Mouse (Mus musculus): Measurements from ENCODE around the gene Pars2. TPM values are rescaled to one million over a fixed set of nuclear protein-coding genes. Genes with fewer than 3 reads are reported as not detected.

Pars2 gene
- polyA plus RNA-seq, 1 experiment from 2014 or later, result 10.5 TPM

DNA sequence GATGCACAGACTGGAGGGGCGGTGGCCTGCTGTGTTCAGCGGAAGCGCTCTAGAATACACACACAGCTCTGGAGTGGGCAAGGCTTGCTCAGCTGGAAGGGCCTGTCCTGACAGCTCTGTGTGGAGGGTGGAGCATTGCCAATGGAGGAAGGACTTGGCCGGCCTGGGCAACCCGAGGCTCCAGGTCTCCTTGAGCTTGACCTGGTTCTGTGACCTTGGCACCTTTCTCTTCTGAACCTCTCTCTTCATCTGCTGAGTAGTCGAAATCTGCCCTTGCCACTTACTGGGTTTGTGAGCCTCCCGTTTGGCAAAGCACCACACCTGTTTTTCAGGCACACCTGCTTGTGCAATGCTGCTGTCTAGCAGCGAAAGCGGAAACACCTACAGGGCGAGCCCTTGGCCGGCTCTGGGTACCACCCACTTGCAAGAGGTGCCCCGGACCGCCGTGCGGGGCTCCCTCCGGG, 28.8 kb upstream of the Pars2 start, which contains the start of gene Ttc22:
Ttc22 (plus strand) TSS at position 403 of the 464 bp plus-strand sequence.
- no peak within 1 kb of the TSS for H3K4me2 ChIP-seq (replicated peaks)
- 24% methylated on average over 16 of the region's 16 CpGs for WGBS
- no peaks in the 10 kb centered on the region for H3K9me3 ChIP-seq
- H3K9ac ChIP-seq (replicated peaks), result no peak within 1 kb of the TSS
- H3K4me1 ChIP-seq (replicated peaks), result peaks cover 12% of the 10 kb centered on the region
- H3K4me3 ChIP-seq (replicated peaks), result no peak within 1 kb of the TSS
- ATAC-seq, result no peak
- H3K27me3 ChIP-seq, result peaks cover 43% of the 10 kb centered on the region
- H3K27ac ChIP-seq, result no peak within 1 kb of the TSS
- no peaks in the 10 kb centered on the region for H3K36me3 ChIP-seq

DNA sequence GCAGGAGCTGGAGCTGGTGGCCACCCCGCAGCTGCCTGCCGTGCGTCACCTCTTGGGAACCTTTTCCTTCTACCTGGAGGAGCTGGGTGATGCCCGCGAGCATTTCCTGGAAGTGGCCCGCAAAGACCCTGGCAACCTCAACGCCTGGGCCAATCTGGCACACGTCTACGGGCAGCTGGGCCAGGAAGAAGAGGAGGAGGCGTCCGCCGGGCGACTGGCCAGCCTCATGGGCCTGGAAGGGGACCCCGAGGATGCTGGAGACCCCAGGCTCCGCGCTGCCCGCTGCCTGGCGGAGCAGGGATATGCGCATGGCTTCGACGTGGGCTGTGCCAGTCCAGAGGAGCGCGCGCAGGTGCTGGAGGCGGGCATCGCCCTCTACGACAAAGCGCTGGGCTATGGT, 28.2 kb upstream of the Pars2 start:
- no peak overlapping the region for H3K4me2 ChIP-seq (replicated peaks)
- H3K27ac ChIP-seq, result no peak overlapping the region
- H3K27me3 ChIP-seq, result peaks cover 48% of the 10 kb centered on the region
- no peak overlapping the region for H3K9ac ChIP-seq (replicated peaks)
- no peak overlapping the region for H3K4me3 ChIP-seq (replicated peaks)
- 29% methylated on average over 28 of the region's 28 CpGs for WGBS
- no peak for ATAC-seq
- 0 out of 2 replicates have a peak, but pooled peaks cover 6% of the 10 kb centered on the region for H3K4me1 ChIP-seq (replicated peaks)
- no peaks in the 10 kb centered on the region for H3K9me3 ChIP-seq
- no peaks in the 10 kb centered on the region for H3K36me3 ChIP-seq

DNA sequence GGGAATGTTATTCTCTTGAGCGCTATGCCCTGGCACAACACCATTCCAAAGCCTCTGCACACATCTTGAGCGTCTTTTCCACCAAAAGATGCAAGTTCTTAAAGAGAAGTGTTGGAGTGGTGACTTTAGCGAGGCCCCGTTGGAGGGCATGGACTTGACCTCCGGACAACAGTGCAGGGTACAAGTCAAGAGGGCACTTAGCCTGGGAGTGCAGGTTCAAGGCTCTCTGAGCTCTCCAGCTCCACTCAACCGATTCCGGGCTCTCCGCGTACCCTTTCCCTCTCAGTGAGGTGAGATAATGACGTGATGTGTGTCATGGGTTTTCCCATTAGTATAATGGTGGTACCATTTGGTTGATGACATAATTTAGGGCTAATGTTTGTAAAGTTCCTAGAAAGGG, 26.6 kb upstream of the Pars2 start:
- ATAC-seq, result no peak
- 0 out of 2 replicates have a peak, but pooled peaks cover 5% of the 10 kb centered on the region for H3K4me1 ChIP-seq (replicated peaks)
- H3K9me3 ChIP-seq, result no peaks in the 10 kb centered on the region
- H3K27me3 ChIP-seq, result peaks cover 44% of the 10 kb centered on the region
- no peak overlapping the region for H3K27ac ChIP-seq
- no peaks in the 10 kb centered on the region for H3K36me3 ChIP-seq
- 90% methylated on average over 10 of the region's 10 CpGs for WGBS
- no peak overlapping the region for H3K9ac ChIP-seq (replicated peaks)
- no peak overlapping the region for H3K4me3 ChIP-seq (replicated peaks)
- no peak overlapping the region for H3K4me2 ChIP-seq (replicated peaks)

DNA sequence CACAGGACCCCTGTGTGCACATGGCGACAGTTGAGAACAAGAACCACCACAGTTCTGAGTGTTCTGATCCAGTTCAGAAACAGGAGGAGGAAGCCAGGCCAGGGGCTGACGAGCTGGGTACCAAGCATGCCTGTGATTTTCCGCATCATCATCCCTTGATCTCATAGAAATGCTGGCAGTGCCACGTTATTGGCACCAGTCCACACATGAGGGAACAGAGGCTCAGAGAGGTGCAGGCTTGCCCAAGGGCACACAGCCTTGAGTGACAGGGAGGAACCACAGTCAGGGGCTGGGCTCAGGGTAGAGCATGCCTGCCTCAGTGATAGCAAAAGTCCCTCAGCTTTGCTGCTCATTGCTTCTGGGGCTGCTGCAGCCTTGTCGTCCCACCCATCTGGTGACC, 23.1 kb upstream of the Pars2 start:
- Histone ChIP-seq H3K4me3 (replicated peaks) (no peak overlapping the region), H3K9ac (replicated peaks) (no peak overlapping the region), H3K4me1 (replicated peaks) (peaks cover 21% of the 10 kb centered on the region), H3K36me3 (no peaks in the 10 kb centered on the region), H3K4me2 (replicated peaks) (no peak overlapping the region), H3K27ac (no peak overlapping the region), H3K27me3 (peaks cover 33% of the 10 kb centered on the region), H3K9me3 (no peaks in the 10 kb centered on the region)
- ATAC-seq, result no peak
- 83% methylated on average over 5 of the region's 5 CpGs for WGBS

DNA sequence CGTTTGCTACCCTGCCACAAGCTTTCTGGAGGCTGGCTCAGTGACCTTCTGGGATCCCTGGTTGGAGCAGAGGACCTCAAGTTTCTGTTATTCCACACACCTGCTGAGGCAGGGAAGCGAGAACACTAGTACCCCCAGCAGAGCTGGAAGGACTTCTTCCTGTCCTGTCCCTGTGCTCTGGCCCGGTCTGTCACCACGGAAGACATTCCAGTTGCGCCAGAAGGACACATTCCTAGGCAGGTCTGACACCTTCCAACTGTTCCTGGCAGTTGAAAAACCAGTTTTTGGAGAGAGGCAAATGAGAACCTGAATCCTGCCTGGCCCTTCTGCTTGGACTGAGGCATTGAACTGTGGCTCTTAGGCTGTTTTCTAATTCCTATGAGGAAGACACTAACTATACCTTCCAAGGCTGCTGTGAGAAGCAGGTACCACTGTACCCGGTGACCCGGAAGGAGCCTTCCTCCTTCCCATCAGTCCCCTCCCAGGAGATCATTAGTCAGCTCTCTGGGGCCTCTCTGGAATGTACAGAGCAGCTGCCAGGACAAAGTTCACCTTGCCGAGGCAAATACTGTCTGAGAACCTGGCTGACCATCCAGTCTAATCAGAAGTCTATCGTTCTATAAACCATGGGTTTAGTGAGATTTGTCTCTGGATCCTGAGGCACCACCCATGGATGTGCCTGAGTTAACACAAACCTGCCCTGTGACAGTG, 22.1 kb upstream of the Pars2 start:
- Histone ChIP-seq H3K4me3 (replicated peaks) (no peak overlapping the region), H3K27ac (no peak overlapping the region), H3K36me3 (no peaks in the 10 kb centered on the region), H3K9me3 (no peaks in the 10 kb centered on the region), H3K27me3 (peaks cover 23% of the 10 kb centered on the region), H3K4me1 (replicated peaks) (peaks cover 29% of the 10 kb centered on the region), H3K9ac (replicated peaks) (no peak overlapping the region), H3K4me2 (replicated peaks) (no peak overlapping the region)
- 63% methylated on average over 9 of the region's 9 CpGs for WGBS
- ATAC-seq, result no peak

DNA sequence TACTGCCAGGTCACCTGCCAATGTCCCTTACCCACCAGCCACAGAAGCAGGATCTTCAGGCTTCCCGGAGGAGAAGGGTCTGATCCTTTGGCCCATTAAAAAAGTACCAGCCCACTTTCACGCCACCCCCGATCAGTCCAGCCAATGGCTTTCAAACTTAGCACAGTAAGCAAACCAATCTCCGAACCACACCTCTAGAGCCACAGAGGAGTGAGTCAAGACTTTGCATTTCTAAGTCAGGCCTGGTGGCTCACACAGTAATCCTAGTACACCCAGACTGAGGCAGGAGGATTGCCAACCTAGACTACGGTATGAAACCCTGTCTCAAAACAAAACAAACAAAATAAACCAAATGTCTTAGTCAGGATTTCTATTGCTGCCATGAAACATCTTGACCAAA, 21.5 kb upstream of the Pars2 start:
- Histone ChIP-seq H3K36me3 (no peaks in the 10 kb centered on the region), H3K27ac (no peak overlapping the region), H3K4me1 (replicated peaks) (peaks cover 35% of the 10 kb centered on the region), H3K9ac (replicated peaks) (no peak overlapping the region), H3K4me3 (replicated peaks) (no peak overlapping the region), H3K9me3 (no peaks in the 10 kb centered on the region), H3K4me2 (replicated peaks) (no peak overlapping the region), H3K27me3 (peaks cover 17% of the 10 kb centered on the region)
- ATAC-seq, result no peak
- 73% methylated on average over 5 of the region's 5 CpGs for WGBS

DNA sequence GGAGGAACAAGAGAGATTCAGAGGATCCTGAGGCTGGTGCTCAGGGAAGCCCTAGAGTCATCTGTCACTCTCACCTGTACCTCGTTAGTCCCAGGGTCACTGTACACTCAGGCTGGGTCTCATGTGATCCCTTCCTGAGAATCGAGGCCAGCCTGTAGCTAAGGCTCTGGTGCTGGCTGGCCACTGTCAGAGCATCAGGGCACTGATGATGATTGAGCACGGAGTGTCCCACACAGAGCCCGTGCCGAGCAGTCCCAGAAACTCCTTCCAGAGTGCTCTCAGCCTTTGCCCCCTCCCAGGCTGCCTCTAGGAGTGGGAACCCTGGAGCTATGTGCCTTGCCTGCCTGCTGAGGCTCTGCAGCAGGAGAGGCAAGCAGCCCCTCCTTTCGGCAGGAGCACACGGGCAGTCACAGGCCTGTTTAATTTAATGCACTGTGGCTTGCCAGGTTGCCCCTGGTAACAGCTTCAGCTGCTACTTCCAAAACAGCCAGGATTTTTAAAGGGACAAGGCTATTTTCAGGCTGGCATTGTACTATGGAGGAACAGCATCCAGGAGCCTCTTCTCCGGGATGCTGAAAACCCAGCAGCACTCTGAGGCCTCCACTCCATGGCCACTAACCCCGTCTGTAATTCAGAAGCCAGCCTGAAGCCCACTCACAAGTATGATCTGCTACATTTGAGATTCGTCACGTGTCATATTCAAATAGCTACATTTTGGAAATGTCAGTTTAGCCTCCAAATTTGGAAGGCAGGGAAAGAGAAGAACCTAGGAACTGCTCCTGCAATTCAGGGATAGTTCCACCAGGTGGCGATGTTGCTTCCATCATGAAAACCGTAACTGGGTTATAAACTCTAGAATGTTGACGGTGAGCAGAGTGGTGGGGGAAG, 20.3 kb upstream of the Pars2 start:
- peak; percentile 81 for ATAC-seq
- H3K4me1 ChIP-seq (replicated peaks), result peaks cover 38% of the 10 kb centered on the region
- peak overlapping the region; percentile 74 for H3K27ac ChIP-seq
- peak overlapping the region; percentile 42 for H3K9ac ChIP-seq (replicated peaks)
- no peaks in the 10 kb centered on the region for H3K9me3 ChIP-seq
- peak overlapping the region; percentile 5; the same call in 1 of the 2 replicates for H3K4me2 ChIP-seq (replicated peaks)
- WGBS, result 20% methylated on average over 14 of the region's 14 CpGs
- H3K4me3 ChIP-seq (replicated peaks), result no peak overlapping the region
- H3K27me3 ChIP-seq, result peaks cover 9% of the 10 kb centered on the region; the same call in 1 of the 2 replicates
- no peaks in the 10 kb centered on the region for H3K36me3 ChIP-seq

DNA sequence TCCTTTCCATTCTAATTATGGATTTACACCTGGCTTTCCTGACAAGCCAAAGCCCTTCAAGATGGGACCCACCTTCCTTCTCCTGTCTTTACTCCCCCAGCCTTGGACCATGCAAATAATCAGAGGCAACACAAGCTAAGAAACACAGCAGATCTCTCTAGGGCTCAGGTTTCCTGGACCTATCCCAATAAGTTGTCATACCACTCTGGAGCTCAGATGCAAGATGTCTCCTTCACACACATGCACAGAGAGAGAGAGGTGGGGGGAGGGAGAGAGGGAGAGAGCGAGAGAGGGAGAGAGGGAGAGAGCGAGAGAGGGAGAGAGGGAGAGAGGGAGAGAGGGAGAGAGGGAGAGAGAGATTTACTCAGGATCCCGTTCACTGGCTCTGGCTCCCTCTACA, 18.6 kb upstream of the Pars2 start:
- Histone ChIP-seq H3K4me1 (replicated peaks) (peaks cover 35% of the 10 kb centered on the region), H3K4me3 (replicated peaks) (no peak overlapping the region), H3K36me3 (no peaks in the 10 kb centered on the region), H3K4me2 (replicated peaks) (no peak overlapping the region), H3K27me3 (0 out of 2 replicates have a peak, but pooled peaks cover 7% of the 10 kb centered on the region), H3K27ac (0 out of 2 replicates have a peak overlapping the region, but pooled peaks have one; percentile 87), H3K9ac (replicated peaks) (no peak overlapping the region), H3K9me3 (no peaks in the 10 kb centered on the region)
- 83% methylated on average over 1 of the region's 3 CpGs for WGBS
- ATAC-seq, result no peak

DNA sequence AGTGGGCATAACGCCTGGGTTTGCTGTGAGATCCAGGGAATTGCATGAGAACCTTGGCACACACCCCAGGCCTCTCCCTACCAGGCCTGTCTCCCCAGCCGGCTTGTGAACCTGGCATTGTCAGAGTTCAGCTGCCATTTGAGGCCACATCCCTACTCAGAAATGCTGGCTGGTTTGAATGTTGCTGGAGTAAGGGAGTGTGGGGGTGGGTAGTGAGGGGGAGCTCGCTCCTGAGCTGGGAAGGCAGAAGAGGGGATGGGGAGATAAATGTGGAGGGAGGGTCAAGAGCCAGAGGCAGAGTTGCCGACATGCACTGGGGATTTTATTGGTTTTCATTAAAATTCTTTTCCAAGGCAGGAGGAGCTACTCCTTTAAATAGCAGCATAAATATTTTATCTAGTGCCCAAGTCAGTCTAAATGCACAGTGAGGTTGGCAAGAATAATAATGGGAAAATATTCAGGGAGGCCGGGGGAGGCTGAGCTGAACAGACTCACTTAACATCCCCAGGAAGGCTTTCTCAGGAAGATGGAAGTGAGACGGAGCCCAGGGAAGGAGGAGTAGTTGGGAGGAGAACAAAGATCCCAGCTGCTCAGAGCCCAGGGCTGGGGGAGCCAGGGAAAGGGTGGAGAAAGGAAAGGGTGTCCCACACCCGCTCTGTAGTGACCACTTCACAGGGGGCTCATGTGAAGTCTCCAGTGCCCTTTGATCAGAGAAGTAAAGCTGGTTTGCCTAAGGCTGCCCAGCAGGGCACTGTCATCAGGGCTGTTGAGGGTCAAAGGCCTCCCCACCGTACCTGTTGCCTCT, 17.4 kb upstream of the Pars2 start:
- Histone ChIP-seq H3K36me3 (no peaks in the 10 kb centered on the region), H3K4me2 (replicated peaks) (0 out of 2 replicates have a peak overlapping the region, but pooled peaks have one; percentile 21), H3K27me3 (0 out of 2 replicates have a peak, but pooled peaks cover 4% of the 10 kb centered on the region), H3K9ac (replicated peaks) (no peak overlapping the region; the same call in 1 of the 2 replicates), H3K4me3 (replicated peaks) (no peak overlapping the region), H3K9me3 (no peaks in the 10 kb centered on the region), H3K27ac (peak overlapping the region; percentile 87), H3K4me1 (replicated peaks) (peaks cover 35% of the 10 kb centered on the region)
- peak; percentile 43; the same call in 1 of the 2 replicates for ATAC-seq
- 37% methylated on average over 8 of the region's 8 CpGs for WGBS

DNA sequence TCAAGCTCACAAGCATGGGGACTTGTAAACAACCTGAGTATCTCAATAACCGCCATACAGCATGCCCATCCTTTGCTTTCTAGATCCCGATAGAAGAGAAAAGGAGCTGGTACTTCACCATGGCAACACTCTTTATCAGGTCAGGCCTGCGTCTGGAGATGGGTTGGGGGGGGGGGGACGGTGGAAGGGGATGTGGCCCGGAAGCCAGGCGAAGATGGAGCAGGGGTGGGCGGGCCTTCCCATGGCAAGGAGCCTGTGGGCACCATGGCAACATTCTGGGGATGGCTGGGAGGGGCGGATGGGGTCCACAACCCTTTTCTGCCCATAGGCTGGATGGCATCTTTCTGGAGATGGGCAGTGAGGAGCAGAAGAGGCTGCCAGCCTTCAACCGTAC, 16.8 kb upstream of the Pars2 start:
- peak overlapping the region; percentile 87 for H3K27ac ChIP-seq

DNA sequence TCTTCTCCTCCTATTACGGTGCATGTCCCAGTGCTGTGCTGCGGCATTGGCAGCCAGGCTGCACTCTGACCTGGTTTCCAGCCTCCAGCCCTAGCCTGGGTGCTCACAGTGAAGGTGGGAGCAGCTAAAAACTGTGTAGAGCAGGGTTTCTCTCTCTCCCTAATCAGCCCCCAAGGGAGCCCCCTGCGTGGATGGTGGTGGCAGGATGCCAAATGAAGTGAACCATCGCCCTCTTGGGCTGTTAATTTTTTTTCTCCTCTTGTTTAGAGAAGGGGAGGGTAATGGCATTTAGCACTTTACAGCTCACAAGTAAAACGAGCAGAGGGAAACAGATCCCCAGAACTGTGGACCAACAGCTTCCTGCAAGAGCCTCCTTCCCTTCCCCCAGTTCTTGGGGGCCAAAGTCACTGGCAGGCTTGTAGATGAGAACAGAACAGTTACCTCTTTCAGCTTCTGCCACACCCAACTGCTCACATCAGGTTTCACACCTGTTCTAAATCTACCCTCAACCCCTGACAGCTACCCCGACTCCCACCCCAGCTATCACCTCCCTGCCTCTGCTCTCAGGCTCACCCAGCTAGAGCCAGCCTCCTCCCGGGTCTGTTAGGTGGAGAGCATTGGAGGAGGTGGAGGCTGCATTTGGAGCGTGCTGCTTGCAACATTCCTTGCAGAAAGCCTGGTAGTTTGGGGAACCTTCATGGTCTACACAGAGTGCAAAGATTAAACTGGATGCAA, 7.2 kb upstream of the Pars2 start:
- no peak for ATAC-seq
- Histone ChIP-seq H3K27ac (no peak overlapping the region), H3K4me1 (replicated peaks) (peaks cover 6% of the 10 kb centered on the region), H3K27me3 (peaks cover 28% of the 10 kb centered on the region), H3K4me2 (replicated peaks) (no peak overlapping the region), H3K9ac (replicated peaks) (peak overlapping the region; percentile 21), H3K4me3 (replicated peaks) (no peak overlapping the region), H3K9me3 (0 out of 2 replicates have a peak, but pooled peaks cover 3% of the 10 kb centered on the region), H3K36me3 (no peaks in the 10 kb centered on the region)
- 53% methylated on average over 8 of the region's 8 CpGs for WGBS

More for the DNA sequence above, 16.8 kb upstream of the Pars2 start:
- Histone ChIP-seq H3K27me3 (0 out of 2 replicates have a peak, but pooled peaks cover 4% of the 10 kb centered on the region), H3K4me2 (replicated peaks) (0 out of 2 replicates have a peak overlapping the region, but pooled peaks have one; percentile 21), H3K4me1 (replicated peaks) (peaks cover 35% of the 10 kb centered on the region), H3K9ac (replicated peaks) (no peak overlapping the region), H3K4me3 (replicated peaks) (no peak overlapping the region), H3K9me3 (no peaks in the 10 kb centered on the region), H3K36me3 (no peaks in the 10 kb centered on the region)
- ATAC-seq, result 0 out of 2 replicates have a peak, but pooled peaks have one; percentile 1
- 44% methylated on average over 9 of the region's 9 CpGs for WGBS

Measured in midbrain, embryonic 13.5 days (tissue).